Mouse (Mus musculus): ENCODE measurements at regions not wholly inside any gene's neighbourhood (a gene's known extent, or its start where the extent isn't known, plus 50 kb on each side); places are given as distances from the start of the nearest gene placed in this dataset.

DNA sequence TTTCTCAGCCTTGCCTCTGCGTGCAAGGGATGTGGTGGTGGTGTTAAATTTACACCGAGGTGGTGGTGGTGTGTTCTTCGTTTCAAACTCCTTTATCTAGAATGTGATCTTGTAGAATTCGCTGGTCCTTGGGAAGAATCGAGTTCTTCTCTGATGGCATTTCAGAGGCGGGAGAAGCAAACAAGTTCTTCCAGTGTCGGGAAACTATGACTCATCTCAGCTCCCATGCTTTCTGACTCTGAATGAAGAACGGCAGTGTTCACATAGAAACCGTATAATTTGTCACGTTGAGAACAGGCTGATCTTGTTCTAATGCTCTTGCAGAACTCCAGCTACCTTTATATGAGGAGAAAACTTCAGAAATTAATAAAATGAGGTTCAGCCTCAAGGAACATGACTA is 332.6 kb downstream of the Klf5 start:
- no peak overlapping the region for H3K4me3 ChIP-seq (ENCODE audit: low read length)
- no peak overlapping the region for H3K9ac ChIP-seq (ENCODE audit: low read depth, low read length)
- H3K9me3 ChIP-seq (ENCODE audit: control insufficient read depth, low read length) = no peaks in the 10 kb centered on the region
- H3K27me3 ChIP-seq (ENCODE audit: control insufficient read depth, insufficient read depth, low read length) = peaks cover 3% of the 10 kb centered on the region; the same call in 1 of the 2 replicates
- no peaks in the 10 kb centered on the region for H3K4me1 ChIP-seq (ENCODE audit: control insufficient read depth, insufficient read depth, low read length)
- WGBS = 46% methylated on average over 10 of the region's 10 CpGs
- no peak for ATAC-seq (ENCODE audit: low FRiP score, low TSS enrichment)
- H3K27ac ChIP-seq (ENCODE audit: low read depth, low read length) = no peak overlapping the region
- H3K4me2 ChIP-seq (replicated peaks; ENCODE audit: low read depth, low read length) = no peak overlapping the region
- H3K36me3 ChIP-seq (ENCODE audit: control insufficient read depth, insufficient read depth, low read length) = no peaks in the 10 kb centered on the region

DNA sequence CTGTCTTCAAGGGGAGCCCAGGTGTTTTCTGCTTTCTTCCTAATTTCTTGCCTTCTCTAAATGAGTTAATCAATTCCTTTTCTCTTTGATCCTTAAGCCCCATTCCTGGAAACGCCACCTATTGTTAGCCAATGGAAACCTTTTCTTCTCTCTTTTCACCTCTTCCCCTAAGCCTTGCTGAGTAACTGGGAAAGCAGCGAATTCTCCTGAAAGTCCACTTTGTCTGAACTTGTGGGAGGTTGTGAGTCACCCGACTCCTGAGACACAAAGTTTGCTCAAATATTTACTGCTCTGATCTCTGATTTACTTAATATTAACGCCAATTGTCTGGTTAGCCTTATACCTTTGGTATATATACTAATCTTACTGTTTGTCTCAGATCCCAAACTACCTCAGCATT is 334.0 kb downstream of the Klf5 start:
- no peaks in the 10 kb centered on the region for H3K9me3 ChIP-seq (ENCODE audit: control insufficient read depth, low read length)
- peaks cover 6% of the 10 kb centered on the region; the same call in 1 of the 2 replicates for H3K27me3 ChIP-seq (ENCODE audit: control insufficient read depth, insufficient read depth, low read length)
- no peaks in the 10 kb centered on the region for H3K36me3 ChIP-seq (ENCODE audit: control insufficient read depth, insufficient read depth, low read length)
- H3K4me2 ChIP-seq (replicated peaks; ENCODE audit: low read depth, low read length) = no peak overlapping the region
- no peaks in the 10 kb centered on the region for H3K4me1 ChIP-seq (ENCODE audit: control insufficient read depth, insufficient read depth, low read length)
- no peak overlapping the region for H3K27ac ChIP-seq (ENCODE audit: low read depth, low read length)
- H3K4me3 ChIP-seq (ENCODE audit: low read length) = no peak overlapping the region
- no peak for ATAC-seq (ENCODE audit: low FRiP score, low TSS enrichment)
- no peak overlapping the region for H3K9ac ChIP-seq (ENCODE audit: low read depth, low read length)
- WGBS = 43% methylated on average over 4 of the region's 4 CpGs

DNA sequence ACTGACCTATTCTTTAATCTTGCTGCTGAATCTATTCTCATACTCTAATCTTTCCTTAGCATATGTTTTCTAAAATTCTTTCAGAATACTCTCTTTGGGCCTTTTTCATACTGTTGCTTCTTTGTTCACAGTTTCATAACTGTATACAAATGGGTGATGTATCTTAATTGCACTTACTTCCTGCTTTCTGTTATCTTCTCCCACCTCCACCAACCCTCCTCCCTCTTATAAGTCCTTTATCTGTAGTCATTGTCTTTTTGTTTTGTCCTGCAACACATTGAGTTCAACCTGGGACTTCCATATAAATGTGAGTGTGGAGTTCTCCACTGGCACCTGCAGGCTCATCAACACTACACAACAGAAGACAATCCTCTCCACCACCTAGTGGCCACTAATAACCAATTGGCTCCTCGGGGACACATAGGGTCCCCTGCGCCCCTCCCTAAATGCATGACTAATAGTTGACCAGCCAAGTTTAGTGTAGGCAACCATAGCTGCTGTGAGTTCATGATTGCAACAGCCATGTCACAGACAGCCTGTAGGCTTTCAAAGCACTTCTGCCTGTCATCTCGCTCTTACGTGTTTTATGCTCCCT is 337.2 kb downstream of the Klf5 start:
- Histone ChIP-seq H3K9ac (ENCODE audit: low read depth, low read length) (no peak overlapping the region), H3K4me2 (replicated peaks; ENCODE audit: low read depth, low read length) (no peak overlapping the region), H3K27me3 (ENCODE audit: control insufficient read depth, insufficient read depth, low read length) (peaks cover 10% of the 10 kb centered on the region), H3K4me3 (ENCODE audit: low read length) (no peak overlapping the region), H3K27ac (ENCODE audit: low read depth, low read length) (no peak overlapping the region), H3K4me1 (ENCODE audit: control insufficient read depth, insufficient read depth, low read length) (no peaks in the 10 kb centered on the region), H3K9me3 (ENCODE audit: control insufficient read depth, low read length) (no peaks in the 10 kb centered on the region), H3K36me3 (ENCODE audit: control insufficient read depth, insufficient read depth, low read length) (no peaks in the 10 kb centered on the region)
- no peak for ATAC-seq (ENCODE audit: low FRiP score, low TSS enrichment)
- WGBS = 94% methylated on average over 4 of the region's 4 CpGs

DNA sequence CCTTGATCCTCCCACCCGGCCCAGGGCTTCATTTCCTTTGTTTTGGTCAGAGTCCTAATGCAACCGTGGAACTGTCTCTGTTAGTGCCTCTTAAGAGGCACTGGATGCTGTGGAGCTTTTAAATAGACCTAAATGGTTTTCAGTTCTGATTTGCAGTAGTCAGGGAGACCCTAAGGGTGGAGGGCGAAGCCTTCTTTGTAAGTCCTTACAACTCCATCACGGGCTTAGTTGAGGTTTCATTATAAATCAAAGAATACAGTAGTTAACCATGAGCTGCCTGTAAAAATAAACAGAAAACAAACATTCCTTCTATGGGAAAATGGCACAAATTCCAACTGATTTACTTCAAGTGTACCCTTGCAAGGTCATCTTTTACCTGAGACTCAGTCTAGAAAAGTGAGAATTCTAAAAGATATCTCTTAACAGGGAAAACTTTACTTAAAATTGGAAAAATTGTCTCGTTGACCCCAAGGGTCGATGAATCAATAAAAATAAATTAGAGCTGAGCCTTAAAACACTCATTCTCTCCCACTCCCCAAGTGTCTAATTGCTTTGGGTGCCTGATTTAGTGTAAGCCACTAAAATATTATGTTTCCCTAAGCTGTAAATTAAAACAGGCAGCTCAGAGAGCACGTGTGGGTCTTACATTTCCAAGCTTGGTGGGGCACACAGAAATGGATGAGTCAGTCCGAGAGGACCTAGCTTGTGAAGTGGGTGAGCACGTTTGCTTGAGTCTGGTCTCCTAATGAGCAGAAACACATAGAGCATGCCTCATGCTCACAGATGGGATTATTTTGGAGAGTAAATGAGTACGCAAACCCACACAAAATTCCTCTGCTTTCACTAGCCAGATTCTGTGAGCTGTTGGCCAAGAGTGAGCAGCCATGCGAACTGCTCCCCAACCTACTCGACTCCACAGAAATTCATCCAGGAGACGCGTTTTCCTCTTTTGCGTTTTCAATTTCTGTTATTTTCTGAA is 343.3 kb downstream of the Klf5 start:
- 30% methylated on average over 15 of the region's 15 CpGs for WGBS
- no peak overlapping the region for H3K9ac ChIP-seq (ENCODE audit: low read depth, low read length)

DNA sequence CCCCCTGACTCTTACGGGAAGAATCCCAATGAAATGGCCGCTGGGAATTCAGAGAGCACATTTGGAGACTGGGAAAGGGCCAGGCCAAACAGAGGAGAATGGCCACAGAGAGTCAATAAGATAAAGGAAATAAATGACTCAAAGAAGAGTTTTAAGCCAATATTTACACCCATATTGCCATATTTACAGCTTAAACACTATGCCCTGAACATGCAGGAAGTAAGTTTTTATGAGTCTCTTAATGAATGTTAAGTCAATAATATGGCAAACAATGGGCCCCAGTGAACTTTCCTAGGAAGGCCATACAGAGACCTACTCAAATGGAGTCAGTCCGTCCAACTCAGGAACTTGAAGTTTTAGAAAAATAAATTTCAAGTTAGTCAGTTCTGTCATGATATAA is 347.8 kb downstream of the Klf5 start:
- H3K4me3 ChIP-seq (ENCODE audit: low read length) = no peak overlapping the region
- no peaks in the 10 kb centered on the region for H3K9me3 ChIP-seq (ENCODE audit: control insufficient read depth, low read length)
- 56% methylated on average over 3 of the region's 3 CpGs for WGBS
- no peak for ATAC-seq (ENCODE audit: low FRiP score, low TSS enrichment)
- H3K27me3 ChIP-seq (ENCODE audit: control insufficient read depth, insufficient read depth, low read length) = no peaks in the 10 kb centered on the region
- no peak overlapping the region for H3K27ac ChIP-seq (ENCODE audit: low read depth, low read length)
- no peak overlapping the region for H3K9ac ChIP-seq (ENCODE audit: low read depth, low read length)
- H3K4me1 ChIP-seq (ENCODE audit: control insufficient read depth, insufficient read depth, low read length) = no peaks in the 10 kb centered on the region
- H3K4me2 ChIP-seq (replicated peaks; ENCODE audit: low read depth, low read length) = no peak overlapping the region
- H3K36me3 ChIP-seq (ENCODE audit: control insufficient read depth, insufficient read depth, low read length) = no peaks in the 10 kb centered on the region

More for the DNA sequence above, 343.3 kb downstream of the Klf5 start:
- peaks cover 4% of the 10 kb centered on the region; the same call in 1 of the 2 replicates for H3K27me3 ChIP-seq (ENCODE audit: control insufficient read depth, insufficient read depth, low read length)
- H3K36me3 ChIP-seq (ENCODE audit: control insufficient read depth, insufficient read depth, low read length) = no peaks in the 10 kb centered on the region
- peak; percentile 92 for ATAC-seq (ENCODE audit: low FRiP score, low TSS enrichment)
- no peaks in the 10 kb centered on the region for H3K4me1 ChIP-seq (ENCODE audit: control insufficient read depth, insufficient read depth, low read length)
- no peak overlapping the region for H3K4me3 ChIP-seq (ENCODE audit: low read length)
- H3K4me2 ChIP-seq (replicated peaks; ENCODE audit: low read depth, low read length) = no peak overlapping the region
- H3K9me3 ChIP-seq (ENCODE audit: control insufficient read depth, low read length) = no peaks in the 10 kb centered on the region
- no peak overlapping the region for H3K27ac ChIP-seq (ENCODE audit: low read depth, low read length)

DNA sequence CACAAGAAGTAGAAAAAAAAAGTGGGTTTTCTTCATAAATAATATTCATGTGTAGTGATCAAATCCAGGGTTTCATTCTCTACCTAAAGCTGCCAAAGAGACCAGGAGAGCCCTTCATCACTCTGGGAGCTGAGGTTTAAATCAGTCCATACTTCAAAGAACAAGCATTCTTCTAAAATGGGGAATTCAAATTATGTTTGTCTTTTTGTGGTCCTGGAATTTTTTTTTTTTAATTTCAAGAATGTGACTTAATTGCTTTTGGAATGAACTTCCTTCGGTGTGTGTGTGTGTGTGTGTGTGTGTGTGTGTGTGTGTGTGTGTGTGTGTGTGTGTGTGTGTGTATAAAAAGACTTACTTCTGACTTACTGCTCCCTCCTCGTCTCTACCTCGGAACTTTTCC is 375.9 kb downstream of the Klf5 start:
- Histone ChIP-seq H3K4me1 (ENCODE audit: control insufficient read depth, insufficient read depth, low read length) (no peaks in the 10 kb centered on the region), H3K36me3 (ENCODE audit: control insufficient read depth, insufficient read depth, low read length) (no peaks in the 10 kb centered on the region), H3K9me3 (ENCODE audit: control insufficient read depth, low read length) (no peaks in the 10 kb centered on the region), H3K4me2 (replicated peaks; ENCODE audit: low read depth, low read length) (no peak overlapping the region), H3K27ac (ENCODE audit: low read depth, low read length) (no peak overlapping the region), H3K27me3 (ENCODE audit: control insufficient read depth, insufficient read depth, low read length) (no peaks in the 10 kb centered on the region), H3K4me3 (ENCODE audit: low read length) (no peak overlapping the region), H3K9ac (ENCODE audit: low read depth, low read length) (no peak overlapping the region)
- ATAC-seq (ENCODE audit: low FRiP score, low TSS enrichment) = no peak
- WGBS = 38% methylated on average over 3 of the region's 3 CpGs

DNA sequence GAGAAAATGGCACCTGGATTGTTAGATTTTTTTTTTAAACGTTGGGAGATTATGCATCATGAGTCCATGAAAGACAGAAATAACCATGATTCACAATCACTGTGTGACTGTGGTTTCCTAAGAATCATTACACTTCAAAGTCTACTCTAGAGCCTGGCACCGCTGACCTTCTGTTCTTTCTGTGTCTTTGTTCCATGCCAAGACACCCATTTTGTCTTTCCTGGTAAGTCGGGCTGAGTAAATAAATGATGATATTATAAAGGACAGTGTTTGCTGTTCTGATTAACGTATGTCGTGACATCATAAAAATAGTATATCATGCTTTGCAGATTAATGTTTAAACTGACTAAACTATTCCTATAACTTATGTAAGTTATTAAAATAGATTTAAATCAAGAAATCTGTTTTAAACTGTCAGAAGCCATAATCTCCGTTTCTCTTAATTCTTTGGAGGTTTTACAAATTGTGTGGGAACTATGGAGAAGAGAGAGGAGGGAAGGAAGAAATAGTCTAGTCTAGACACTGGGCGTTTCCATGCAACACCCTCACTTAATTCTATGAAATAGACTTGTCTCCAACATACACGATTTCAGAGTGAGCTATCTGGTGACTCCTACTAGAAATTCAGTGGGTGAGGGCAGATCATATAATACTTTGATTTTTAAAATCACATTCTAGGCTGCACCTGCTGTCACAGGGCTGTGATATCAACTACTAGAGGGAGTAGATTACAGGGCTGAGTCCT is 388.7 kb downstream of the Klf5 start:
- no peak overlapping the region for H3K4me2 ChIP-seq (replicated peaks; ENCODE audit: low read depth, low read length)
- H3K4me1 ChIP-seq (ENCODE audit: control insufficient read depth, insufficient read depth, low read length) = no peaks in the 10 kb centered on the region
- no peaks in the 10 kb centered on the region for H3K9me3 ChIP-seq (ENCODE audit: control insufficient read depth, low read length)
- H3K27me3 ChIP-seq (ENCODE audit: control insufficient read depth, insufficient read depth, low read length) = no peaks in the 10 kb centered on the region
- no peaks in the 10 kb centered on the region for H3K36me3 ChIP-seq (ENCODE audit: control insufficient read depth, insufficient read depth, low read length)
- no peak overlapping the region for H3K27ac ChIP-seq (ENCODE audit: low read depth, low read length)
- 77% methylated on average over 8 of the region's 8 CpGs for WGBS
- H3K9ac ChIP-seq (ENCODE audit: low read depth, low read length) = no peak overlapping the region
- no peak overlapping the region for H3K4me3 ChIP-seq (ENCODE audit: low read length)
- no peak for ATAC-seq (ENCODE audit: low FRiP score, low TSS enrichment)

DNA sequence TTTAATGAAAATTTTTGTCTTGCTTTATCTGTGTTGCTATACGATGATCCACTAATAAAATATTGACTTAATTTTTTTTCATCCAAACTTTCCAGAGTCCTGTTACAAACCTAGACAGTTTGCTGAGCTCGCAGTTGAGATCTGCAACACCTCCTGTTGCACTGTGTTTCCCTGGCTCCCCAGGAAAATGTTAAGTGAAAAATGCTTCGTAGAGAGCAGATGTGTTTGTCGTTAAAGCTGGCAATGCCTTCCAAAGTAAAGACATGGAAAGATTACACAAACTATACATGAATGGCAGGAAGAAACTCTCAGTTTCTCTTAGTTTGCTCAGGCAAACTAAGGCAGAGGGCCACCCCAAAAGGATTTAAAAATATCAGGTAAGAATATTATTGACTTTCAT is 389.9 kb downstream of the Klf5 start:
- no peak for ATAC-seq (ENCODE audit: low FRiP score, low TSS enrichment)
- Histone ChIP-seq H3K27ac (ENCODE audit: low read depth, low read length) (no peak overlapping the region), H3K4me3 (ENCODE audit: low read length) (no peak overlapping the region), H3K9ac (ENCODE audit: low read depth, low read length) (no peak overlapping the region), H3K27me3 (ENCODE audit: control insufficient read depth, insufficient read depth, low read length) (no peaks in the 10 kb centered on the region), H3K4me2 (replicated peaks; ENCODE audit: low read depth, low read length) (no peak overlapping the region), H3K9me3 (ENCODE audit: control insufficient read depth, low read length) (no peaks in the 10 kb centered on the region), H3K36me3 (ENCODE audit: control insufficient read depth, insufficient read depth, low read length) (no peaks in the 10 kb centered on the region), H3K4me1 (ENCODE audit: control insufficient read depth, insufficient read depth, low read length) (no peaks in the 10 kb centered on the region)
- 88% methylated on average over 4 of the region's 4 CpGs for WGBS

DNA sequence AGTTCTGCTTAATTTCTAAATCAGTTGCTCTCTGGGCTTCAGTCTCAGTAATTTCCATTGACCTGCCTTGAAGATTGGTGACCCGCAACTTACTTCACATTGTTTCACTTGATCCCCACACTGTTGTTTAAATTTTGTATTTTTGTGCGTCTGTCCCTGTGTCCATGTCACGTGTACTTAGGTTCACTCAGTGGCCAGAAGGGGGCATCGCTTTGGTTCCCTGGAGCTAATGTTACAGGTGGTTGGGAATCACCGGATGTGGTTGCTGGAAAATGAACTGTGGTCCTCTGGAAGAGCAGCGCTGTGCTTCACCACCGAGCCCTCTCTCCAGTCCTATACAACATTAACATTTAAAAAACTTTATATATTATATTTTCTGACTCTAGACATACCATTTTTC is 397.8 kb downstream of the Klf5 start:
- ATAC-seq (ENCODE audit: low FRiP score, low TSS enrichment) = no peak
- Histone ChIP-seq H3K9ac (ENCODE audit: low read depth, low read length) (no peak overlapping the region), H3K9me3 (ENCODE audit: control insufficient read depth, low read length) (no peaks in the 10 kb centered on the region), H3K4me3 (ENCODE audit: low read length) (no peak overlapping the region), H3K4me2 (replicated peaks; ENCODE audit: low read depth, low read length) (no peak overlapping the region), H3K27ac (ENCODE audit: low read depth, low read length) (no peak overlapping the region), H3K27me3 (ENCODE audit: control insufficient read depth, insufficient read depth, low read length) (no peaks in the 10 kb centered on the region), H3K4me1 (ENCODE audit: control insufficient read depth, insufficient read depth, low read length) (no peaks in the 10 kb centered on the region), H3K36me3 (ENCODE audit: control insufficient read depth, insufficient read depth, low read length) (no peaks in the 10 kb centered on the region)
- 92% methylated on average over 7 of the region's 7 CpGs for WGBS
